Mouse (Mus musculus) mature B cell (primary cell): Measurements from ENCODE around the gene Tmbim1.
"Not testable (repeated sequence)": the region's sequence is repeated elsewhere in the genome, so short reads cannot be mapped to it uniquely, and the experiment has no call there.

Experiments
- in situ Hi-C: fragments of 300-500 bp; cut with MboI; formaldehyde crosslinking; loops from 2 replicates; pipeline ENCODE4 v1.14.3; 2019

Tmbim1 gene

GRCm38 (mm10) chr1:74295456-74296171, 9.8 kb downstream of the Tmbim1 start:
- in situ Hi-C loops: loop anchor here (10.0 kb wide), 1 partner anchor 159 kb away; no protein-coding TSS in a partner anchor

GRCm38 (mm10) chr1:74294733-74295455, 10.5 kb downstream of the Tmbim1 start:
- in situ Hi-C loops: loop anchor here (10.0 kb wide), 1 partner anchor 160 kb away; no protein-coding TSS in a partner anchor

GRCm38 (mm10) chr1:74294090-74294643, 11.3 kb downstream of the Tmbim1 start:
- in situ Hi-C loops: loop anchor here (10.0 kb wide), 1 partner anchor 161 kb away; no protein-coding TSS in a partner anchor

GRCm38 (mm10) chr1:74293306-74293960, 12.0 kb downstream of the Tmbim1 start:
- in situ Hi-C loops: loop anchor here (10.0 kb wide), 1 partner anchor 161 kb away; no protein-coding TSS in a partner anchor

- in situ Hi-C loops: loop anchor here (10.0 kb wide), 1 partner anchor 162 kb away; no protein-coding TSS in a partner anchor
Measured at GRCm38 (mm10) chr1:74292331-74293020, 12.9 kb downstream of the Tmbim1 start.

GRCm38 (mm10) chr1:74290141-74290540, 15.3 kb downstream of the Tmbim1 start:
- in situ Hi-C loops: loop anchor here (10.0 kb wide), 1 partner anchor 165 kb away; no protein-coding TSS in a partner anchor

- in situ Hi-C loops: loop anchor here (10.0 kb wide), 1 partner anchor 165 kb away; no protein-coding TSS in a partner anchor
Measured at GRCm38 (mm10) chr1:74289740-74290139, 15.7 kb downstream of the Tmbim1 start.

GRCm38 (mm10) chr1:74289248-74289647, 16.2 kb downstream of the Tmbim1 start:
- in situ Hi-C loops: no loop called here

GRCm38 (mm10) chr1:74288327-74288726, 17.1 kb downstream of the Tmbim1 start:
- in situ Hi-C loops: no loop called here

GRCm38 (mm10) chr1:74286869-74287607, 18.4 kb downstream of the Tmbim1 start:
- in situ Hi-C loops: not testable (repeated sequence)

GRCm38 (mm10) chr1:74285212-74286010, 20.0 kb downstream of the Tmbim1 start:
- in situ Hi-C loops: no loop called here

- in situ Hi-C loops: loop anchor here (5.0 kb wide), 1 partner anchor 37 kb away; no protein-coding TSS in a partner anchor
Measured at GRCm38 (mm10) chr1:74284543-74285160, 20.8 kb downstream of the Tmbim1 start, which contains the start of the genes Aamp and Pnkd. Aamp (minus strand) TSS chr1:74284738. Pnkd (plus strand) TSS chr1:74284930.

- in situ Hi-C loops: loop anchor here (5.0 kb wide), 1 partner anchor 37 kb away; no protein-coding TSS in a partner anchor
Measured at GRCm38 (mm10) chr1:74283686-74284463, 21.5 kb downstream of the Tmbim1 start.

GRCm38 (mm10) chr1:74282896-74283625, 22.4 kb downstream of the Tmbim1 start:
- in situ Hi-C loops: loop anchor here (5.0 kb wide), 1 partner anchor 36 kb away; no protein-coding TSS in a partner anchor

GRCm38 (mm10) chr1:74281886-74282285, 23.5 kb downstream of the Tmbim1 start:
- in situ Hi-C loops: loop anchor here (5.0 kb wide), 1 partner anchor 35 kb away; no protein-coding TSS in a partner anchor

- in situ Hi-C loops: loop anchor here (5.0 kb wide), 1 partner anchor 34 kb away; no protein-coding TSS in a partner anchor
Measured at GRCm38 (mm10) chr1:74281372-74281771, 24.1 kb downstream of the Tmbim1 start.
